Mouse (Mus musculus) A20 (cell line): Measurements from ENCODE around the gene Ist1.

ENCODE experiments used
- DNase-seq: peaks from one replicate; pipeline ENCODE4 v3.0.0-alpha.2; 2011; ENCODE audit warnings: low read depth, low spot score

Gene Ist1

DNA sequence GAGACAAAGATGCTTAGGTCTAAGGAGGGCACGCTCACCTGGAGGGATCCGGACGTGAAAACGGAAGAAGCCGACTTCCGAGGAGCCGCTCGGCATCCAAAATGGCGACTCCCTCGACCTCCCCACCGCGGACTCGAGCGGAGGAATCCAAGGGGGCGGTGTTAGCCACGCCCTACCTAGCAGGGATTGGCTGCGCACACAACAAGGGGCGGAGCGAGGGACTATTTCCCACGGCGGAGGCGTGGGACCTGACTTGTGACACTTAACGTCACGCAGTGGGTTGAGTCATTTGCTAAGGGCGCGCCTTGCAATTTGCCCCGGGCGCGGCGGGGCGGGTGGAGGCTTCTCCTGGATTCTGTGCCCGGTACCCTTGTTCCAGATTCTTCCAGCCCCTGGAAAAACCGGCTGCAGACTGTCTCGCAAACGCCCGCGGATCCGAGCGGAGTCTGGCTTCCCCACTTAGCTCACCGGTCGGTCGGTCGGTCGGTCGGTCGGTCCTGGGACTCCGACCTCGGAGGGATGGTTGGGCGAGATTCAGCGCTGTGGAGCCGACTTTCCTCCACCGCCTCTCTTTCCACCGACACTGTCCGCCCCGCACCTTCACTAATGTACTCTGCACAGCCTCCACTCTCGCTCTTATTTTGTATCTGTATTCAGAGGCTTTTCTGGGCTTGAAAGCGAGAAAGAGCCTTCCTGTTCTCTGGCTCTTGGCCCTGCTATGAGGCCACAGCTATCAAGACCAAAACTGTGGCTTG is at the start of gene Ist1:
TSS of gene Ist1 (minus strand) at position 115 of the 755 bp plus-strand sequence.
- DNase-seq, result peak; percentile 100

DNA sequence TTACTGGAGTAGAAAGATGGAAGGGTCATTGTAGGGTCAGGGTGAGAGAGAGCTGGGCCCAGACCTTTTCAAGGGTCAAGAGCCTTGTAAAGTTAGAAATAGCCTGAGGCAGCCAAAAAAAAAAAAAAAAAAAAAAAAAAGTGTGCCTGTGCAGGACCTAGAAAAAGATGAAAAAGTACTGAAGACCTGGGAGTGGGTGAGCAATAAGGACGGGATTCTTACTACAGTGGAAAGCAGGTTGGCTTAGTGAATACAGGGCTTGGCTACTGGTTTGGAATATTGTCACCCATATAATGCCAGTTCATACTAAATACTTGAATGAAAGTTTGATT is 45.0 kb upstream of the Ist1 start:
- no peak for DNase-seq

DNA sequence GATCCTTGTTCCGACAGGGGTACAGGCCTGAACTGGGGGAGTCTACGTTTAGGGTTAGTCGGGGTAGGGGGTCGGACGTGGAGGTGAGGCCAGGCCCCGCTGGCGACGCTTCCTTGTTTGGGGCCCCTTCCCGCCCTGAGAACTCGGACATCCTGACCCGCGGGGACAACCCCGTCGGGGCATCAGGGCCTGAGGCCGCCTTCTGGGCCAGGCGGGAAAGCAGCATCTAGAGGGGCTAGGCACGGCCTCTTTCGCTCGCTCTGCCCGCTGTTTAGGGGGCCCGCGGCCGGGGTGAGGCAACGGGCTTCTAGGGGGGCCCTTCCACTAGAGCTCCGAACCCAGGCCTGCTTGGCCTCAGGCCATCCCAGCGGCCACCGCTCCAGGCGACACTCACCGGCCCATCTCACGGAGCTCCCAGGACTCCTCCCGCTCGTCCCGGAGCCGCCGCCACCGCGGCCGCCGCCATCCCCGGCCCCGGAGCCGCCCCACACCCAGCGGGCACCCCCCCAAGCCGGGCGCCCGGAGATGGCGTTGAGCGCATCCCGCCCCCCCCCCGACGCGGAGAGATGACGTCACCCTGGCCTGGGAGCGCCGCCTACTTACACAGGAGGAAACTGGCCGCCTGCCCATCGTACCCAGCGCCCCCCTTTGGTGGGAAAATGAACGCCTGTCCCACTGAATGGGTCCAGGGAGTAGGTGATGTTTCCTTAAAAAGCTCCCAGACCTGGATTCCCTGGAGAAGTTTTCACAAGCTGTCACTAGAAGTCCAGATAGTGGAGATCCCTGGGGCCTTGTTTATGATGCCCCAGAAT is 44.4 kb upstream of the Ist1 start, which contains the start of gene Atxn1l:
TSS of gene Atxn1l (minus strand) at position 503 of the 812 bp plus-strand sequence.
- peak; percentile 95 for DNase-seq

DNA sequence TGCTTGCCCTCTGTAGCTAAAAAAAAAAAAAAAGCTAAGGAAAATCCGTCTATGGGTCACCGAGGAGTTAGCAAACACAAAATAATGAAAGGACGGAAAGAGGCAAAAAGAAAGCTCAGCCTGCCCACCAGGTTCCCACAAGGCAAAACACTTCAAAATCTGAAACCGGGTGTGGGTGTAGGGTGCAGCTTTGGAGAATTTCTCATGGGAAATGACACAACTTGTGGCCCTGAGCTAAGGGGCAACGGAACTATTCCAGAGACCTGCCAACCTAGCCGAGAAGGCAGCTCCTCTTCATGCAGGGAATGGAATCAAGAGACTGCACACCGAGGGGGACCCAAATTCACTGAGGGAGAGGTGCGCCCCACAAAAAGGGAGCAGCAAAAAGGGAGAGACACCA is 43.8 kb upstream of the Ist1 start:
- no peak for DNase-seq

DNA sequence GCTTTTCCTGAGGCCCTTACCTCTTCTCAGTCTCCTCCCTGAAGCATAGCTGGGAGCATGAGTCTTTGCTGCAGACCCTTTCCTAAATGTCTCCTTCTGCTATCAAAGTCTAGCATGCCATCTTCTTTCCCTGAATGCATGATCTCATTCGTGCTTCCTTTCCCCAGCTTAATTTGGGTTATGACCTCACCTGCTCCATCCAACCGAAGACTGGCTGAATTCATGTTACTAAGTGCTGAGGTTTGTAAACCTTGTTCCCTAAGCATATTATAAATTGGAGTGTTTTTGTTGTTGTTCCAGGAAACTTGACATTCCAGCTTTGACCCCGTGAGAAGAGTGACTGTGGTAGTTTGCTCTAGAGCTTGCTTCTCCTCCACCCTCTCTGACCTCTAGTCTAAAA is 41.0 kb upstream of the Ist1 start:
- DNase-seq, result no peak

DNA sequence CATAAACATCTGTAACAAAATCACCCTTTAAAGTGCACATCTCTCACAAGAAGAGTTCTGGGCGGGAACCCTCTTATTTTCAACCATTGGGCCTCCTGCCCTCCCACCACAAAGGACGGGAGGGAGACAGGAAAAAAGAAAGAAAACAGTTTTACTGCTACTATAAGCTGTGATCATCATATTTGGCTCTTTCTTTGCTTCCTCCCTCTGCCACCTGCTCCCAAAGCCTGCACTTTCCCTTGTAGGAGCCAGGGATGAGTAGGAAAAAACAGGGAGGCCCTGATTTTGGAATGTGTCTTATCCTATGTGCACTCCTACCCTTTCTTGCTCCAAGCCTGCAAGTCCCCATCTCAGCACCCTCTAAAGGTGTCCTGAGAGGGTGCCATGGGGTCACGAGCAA is 38.0 kb upstream of the Ist1 start:
- no peak for DNase-seq

DNA sequence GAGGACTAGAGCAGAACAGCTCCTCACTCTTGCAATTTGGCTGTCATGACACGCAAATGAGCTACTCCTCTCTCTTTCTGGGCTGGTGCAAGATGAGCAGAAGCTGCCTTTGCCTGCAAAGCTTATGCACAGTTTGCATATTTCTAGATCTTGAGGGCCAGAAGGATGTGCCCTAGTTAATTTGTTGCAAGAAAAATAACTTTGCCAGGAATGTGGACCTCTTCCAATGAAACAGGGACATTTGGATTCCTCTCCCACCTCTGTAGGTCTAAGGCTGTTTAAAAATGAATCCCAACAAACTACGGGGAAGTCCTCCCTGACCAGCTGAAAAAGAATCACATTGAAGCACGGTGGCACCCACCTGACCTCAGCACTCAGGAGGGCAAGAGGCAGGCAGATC is 32.0 kb upstream of the Ist1 start:
- no peak for DNase-seq

DNA sequence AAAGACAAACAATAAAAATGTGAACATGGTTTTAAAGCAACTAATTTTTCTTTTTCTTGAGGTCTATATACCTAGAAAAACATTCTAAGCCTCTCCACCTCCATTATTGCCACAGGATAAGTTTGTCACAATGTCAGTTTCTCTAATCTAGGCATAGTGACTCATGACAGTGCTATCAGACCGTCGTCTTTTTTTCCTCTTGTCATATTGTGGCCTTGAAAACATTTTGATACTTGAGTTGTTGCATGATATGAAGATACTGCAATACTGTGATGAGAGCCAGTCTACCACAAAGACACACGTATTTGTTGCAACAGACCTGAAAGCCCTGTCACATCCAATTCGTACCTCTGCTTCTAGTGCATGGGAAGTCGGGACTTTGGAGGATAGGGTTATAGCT is 21.9 kb upstream of the Ist1 start:
- no peak for DNase-seq

DNA sequence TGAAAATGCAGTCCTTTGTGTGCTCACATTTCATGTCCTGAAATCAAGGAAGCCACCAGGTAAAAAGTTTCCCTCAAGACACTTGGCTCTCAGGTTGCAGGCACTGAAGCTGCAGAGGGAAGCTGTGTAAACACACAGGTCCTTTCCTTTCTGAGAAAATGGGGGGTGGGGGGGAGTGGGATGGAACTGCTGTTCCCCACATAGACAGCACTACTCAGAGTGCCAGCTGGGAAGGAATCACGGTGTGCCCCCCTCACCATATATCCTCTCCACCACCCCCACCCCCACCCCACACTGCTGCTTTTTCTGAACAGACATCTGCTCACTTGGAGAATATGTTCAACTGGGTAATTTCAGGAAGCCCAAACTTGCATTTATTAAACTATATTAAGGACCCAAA is 19.5 kb upstream of the Ist1 start:
- DNase-seq, result no peak

DNA sequence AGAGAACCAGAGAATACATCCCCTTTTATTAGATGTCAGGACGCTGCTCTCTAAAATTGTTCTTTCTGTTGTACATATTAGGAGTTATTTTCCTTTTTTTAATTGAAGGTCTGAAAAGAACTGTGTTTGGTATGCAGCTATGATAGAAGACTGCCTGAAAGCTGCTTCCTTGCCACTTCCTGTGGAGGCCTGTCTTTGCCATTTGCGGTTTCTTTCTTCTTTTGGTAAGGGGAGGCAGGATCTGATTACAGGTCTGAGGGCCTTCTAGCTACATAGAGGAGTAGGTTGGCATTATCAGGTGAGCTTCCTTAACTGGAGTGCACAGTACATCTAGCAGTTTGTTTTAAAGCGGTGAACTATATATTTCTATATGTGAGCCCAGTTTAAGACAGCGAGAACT is 14.9 kb upstream of the Ist1 start:
- DNase-seq, result no peak

DNA sequence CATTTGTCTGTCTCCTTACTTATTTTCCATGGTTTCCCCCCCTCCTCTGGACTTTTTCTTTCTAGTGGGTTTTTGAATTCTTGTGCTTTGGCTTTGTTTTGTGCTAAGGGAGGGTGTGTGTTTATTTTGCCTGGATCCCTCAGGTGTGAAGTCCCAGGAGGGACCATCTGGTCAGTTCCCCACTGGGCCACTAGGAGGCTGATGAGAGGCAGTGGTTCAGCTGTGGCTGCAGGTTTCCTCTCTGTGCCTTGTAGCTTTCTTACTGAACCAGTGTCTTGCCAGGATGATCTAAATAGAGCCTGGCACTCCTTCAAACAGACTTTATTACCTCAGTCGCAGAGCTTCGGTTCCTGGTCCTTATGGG is 13.8 kb upstream of the Ist1 start:
- DNase-seq, result peak; percentile 90

DNA sequence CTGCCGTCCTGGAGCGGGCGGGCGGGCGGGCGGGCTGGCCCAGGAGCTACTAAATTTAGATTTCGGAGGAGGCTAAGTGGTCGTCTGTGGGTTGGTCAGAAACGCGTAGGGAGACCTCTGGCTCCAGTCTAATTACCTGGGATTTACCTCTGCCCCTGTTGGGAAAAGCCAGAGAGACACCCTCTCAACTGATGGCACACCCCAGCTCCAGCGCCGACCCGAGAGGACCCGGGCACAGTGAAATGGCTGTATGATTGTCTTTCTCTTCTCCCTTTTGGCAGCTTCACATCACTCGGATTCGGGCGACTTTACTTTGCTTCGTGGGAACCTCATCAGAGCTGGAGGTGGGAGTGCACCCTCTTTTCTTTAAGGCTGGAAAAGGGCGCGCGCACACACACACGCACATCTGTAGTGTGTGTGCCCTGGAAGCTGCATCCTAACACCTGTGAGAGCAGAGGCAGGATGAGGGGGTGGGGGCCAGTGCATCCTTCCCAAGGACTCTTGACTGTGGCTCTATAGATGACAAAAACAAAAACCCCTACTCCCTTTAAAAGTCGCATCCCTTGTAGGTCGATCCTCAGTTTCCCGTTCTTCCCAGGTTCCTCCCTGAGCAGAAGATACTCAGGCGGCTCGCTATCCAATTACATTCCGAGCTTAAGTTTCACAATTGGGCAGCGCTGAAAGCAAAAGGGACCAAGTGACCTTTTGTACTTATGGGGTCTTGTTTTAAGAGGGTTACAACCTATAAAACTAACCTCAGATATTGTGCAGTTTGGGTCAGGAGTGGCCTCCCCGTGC is 13.2 kb upstream of the Ist1 start:
- peak; percentile 58 for DNase-seq

DNA sequence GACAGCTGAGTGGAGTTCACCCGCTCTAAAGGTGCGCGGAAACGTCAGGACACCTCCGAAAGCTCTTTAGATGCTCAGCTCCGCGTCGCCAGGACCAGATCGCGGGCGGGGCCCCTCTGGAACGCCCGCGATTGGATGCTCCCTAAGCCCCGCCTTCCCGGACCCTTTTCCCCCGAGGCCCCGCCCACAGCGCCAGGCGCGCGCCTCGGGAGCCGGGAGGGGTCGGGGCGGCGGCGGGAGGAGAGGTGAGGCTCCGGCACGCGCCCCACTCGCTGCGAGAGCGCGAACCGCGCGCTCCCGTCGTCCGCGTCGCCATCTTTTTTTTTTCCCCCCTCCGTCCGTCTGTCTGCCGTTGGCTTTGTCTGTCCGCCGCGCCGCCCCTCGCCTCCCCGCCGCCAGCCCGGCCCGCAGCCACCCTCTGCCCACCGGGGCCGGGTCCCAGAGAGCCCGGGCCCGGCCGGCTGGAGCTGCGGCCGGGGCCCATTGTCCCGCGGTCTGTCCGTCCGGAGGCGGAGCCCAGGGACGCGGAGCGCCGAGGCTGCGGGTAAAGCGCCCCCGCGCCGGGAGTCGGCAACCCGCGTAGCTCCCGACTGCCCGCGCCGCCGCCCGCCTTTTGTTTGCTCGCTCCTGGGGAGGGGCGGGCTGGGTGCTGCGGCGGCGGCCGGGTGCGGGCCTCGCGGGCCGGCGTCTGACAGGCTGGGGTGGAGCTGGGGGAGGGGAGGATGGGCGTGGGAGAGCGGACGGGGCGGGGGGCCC is 12.4 kb upstream of the Ist1 start, which contains the start of gene Zfp821:
TSS of gene Zfp821 (plus strand) at position 227 of the 756 bp plus-strand sequence.
- peak; percentile 97 for DNase-seq

DNA sequence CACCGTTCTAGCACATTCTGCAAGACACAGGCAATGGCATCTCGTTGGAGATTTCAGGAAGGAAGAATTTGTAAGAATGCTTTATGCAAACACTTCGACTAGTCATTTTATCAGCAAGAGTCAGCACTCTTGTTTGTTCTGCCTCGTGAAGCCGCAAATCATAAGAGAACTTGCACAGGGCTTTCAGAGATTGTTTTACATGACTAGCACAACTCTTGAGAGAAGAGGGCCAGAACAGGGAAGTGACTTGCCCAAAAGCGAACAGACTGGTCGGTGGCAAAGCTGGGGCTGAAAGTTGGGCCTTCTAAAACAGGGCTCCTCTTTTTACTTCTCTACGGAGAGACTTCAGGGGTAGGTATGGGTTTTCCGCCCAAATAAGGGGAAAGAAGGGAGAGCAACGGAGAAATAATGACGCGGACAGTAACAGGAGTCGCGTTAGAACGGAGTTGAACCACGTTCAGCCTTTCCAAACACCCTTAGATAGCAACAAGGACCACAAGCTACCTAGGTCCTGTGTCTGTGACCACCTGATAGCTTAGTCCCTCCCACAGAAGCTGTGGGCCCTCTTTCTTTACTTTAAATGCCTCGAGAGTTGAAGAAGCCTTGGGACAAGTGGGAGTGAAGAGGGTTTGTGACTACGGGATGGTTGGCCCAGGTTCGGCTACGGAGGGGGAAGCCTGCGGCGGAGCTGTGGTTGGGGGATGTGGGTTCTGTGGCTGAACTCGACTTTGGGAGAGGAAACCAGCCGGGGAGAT is 11.7 kb upstream of the Ist1 start:
- peak; percentile 63 for DNase-seq

DNA sequence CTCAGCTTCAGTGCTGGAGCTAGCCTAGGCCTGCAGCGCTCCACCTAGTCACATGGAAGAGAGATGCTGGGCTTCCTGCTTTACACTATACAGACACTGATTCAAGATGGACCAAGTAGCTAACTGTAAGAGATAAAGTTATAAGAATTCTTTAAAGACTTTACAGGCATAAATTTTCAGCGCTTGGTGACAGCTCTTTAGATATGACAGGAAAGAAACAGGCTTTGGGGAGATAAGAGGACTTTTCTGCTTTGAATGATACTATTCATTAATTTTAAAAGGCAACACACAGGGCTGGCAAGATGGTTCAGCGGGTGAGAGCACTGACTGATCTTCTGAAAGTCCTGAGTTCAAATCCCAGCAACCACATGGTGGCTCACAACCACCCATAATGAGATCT is 5.4 kb upstream of the Ist1 start:
- no peak for DNase-seq

DNA sequence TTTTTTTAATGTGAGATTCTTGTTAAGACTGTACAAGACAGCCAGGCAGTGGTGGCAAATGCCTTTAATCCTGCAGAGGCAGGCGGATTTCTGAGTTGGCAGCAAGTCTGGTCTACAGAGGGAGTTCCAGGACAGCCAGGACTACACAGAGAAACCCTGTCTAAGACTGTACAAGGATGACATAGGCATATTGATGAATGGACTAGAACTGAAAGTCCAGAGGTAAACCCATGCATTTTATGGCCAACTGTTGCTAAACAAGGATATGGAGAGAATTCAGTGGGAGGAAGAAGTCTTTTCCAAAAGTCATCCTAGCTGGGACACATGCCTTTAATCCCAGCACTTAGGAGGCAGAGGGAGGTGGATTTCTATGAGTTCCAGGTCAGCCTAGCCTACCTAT is 4.7 kb upstream of the Ist1 start:
- no peak for DNase-seq

DNA sequence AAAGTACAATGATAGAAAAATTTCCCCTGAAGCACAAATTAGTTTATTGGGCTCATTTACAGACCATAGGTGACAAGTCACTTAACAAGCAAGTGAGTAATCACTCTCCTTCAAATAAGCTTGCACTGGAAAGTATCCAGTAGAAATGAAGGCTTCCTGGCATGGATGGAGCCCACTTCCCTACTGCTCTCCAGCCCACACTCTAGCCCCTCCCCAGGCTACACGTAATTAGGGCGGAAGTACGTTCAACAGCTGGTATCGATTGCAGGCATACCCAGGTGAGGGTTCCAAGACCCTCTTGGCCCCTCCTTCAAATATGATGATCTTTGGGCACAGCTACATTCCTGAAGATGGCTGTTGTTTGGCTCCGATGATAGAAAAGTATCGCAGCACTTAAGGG is 1.1 kb upstream of the Ist1 start:
- DNase-seq, result no peak

DNA sequence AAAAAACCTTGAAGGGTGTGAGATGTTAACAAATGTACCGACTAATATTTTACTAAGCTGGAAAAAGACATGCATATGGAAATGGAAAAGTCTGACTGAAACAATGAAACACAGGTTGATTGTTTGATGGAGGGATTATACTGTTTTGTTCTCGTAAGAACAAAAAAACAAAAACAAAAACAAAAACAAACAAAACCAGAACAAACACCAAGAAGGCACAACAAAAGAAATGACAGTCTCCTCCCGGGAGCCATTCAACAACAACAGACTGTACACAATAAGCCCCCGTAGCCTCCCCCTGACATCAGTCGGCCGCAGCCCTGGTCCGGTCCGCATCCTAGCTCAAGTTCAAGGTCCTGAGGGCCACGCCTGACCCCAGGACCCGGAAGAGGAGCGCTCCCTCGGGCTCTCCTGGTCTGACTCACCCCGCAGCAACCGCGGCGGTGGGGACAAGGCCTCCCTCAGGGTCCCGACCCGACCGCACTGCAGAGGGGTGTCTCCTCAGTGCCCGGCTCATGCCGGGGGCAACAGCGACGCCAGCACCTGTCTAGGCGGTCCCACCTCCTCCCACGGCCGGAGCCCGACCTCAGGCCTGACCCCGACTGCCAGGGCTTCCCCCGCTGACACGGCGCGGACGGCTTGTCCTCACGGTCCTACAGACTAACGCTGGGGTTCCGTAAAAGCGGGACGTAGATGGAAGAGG is 466 bp downstream of the Ist1 start:
- DNase-seq, result no peak

DNA sequence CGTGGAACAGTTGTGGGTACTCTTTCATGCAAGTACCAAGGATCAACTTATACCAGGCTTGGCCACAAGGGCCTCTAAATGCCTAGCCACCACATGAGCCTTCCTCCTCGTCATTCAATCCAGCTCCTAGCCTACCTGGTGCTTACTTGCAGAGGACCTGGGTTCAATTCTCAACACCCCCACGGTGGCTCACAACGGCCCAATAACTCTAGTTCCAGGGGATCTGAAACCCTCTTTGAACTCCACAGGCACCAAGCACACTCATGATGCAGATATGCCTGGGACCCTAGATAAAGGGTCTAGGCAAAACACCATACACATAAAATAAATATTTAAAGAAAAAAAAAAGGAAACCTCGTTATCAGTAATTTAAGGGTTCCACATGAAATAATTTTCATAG is 1.3 kb downstream of the Ist1 start:
- peak; percentile 71 for DNase-seq

DNA sequence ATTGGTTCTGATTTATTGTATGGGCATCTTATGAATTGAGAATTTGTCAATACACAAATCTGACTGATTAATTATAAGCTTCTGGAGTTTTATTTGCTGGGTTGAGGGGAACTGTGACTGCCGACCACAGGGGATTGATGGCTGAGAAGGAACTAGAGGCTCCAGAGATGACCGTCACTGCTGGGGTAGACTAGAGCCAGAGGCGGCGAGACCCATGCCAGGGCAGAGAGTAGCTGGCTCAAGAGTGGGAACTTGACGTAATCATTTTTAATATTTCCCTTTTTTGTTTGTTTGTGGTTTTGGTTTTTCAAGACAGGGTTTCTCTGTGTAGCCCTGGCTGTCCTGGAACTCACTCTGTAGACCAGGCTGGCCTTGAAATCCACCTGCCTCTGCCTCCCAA is 5.8 kb downstream of the Ist1 start:
- no peak for DNase-seq
